Mouse (Mus musculus): ENCODE data around the gene Aldh3a2.

- no peak for TF ChIP-seq MEF2A (IDR thresholded peaks at IDR 0.05; ENCODE audit: borderline replicate concordance, low read depth, low read length)
- TF ChIP-seq CTCF (conservative IDR thresholded peaks at IDR 0.05 in 1 of 2, IDR thresholded peaks at IDR 0.05 in 1 of 2; ENCODE audit: low read depth in 2 of 2, low read length in 2 of 2), result no peak
- TF ChIP-seq GABPA (IDR thresholded peaks at IDR 0.05; ENCODE audit: insufficient replicate concordance, low read depth, low read length), result no peak
- no peak for TF ChIP-seq POLR2A (IDR thresholded peaks at IDR 0.05; ENCODE audit: low read depth, low read length)
Observed at GRCm38 (mm10) chr11:61190776-61191175, 76.5 kb downstream of the Aldh3a2 start.
